Mouse (Mus musculus): ENCODE results near the gene Otub1. TPM values are rescaled to one million over a fixed set of nuclear protein-coding genes. Genes with fewer than 3 reads are reported as not detected.

Otub1 gene
- polyA plus RNA-seq, 1 experiment from 2014 or later: 121 TPM

- Histone ChIP-seq H3K27ac (replicated peaks) (no peak overlapping the region), H3K36me3 (ENCODE audit: control insufficient read depth, insufficient read depth, low read length) (peaks cover 36% of the 10 kb centered on the region), H3K4me1 (replicated peaks; ENCODE audit: control insufficient read depth, insufficient read depth) (peaks cover 6% of the 10 kb centered on the region), H3K27me3 (ENCODE audit: control insufficient read depth, insufficient read depth, low read length) (no peaks in the 10 kb centered on the region), H3K4me3 (ENCODE audit: low read depth, low read length) (no peak overlapping the region), H3K9ac (ENCODE audit: low read length) (no peak overlapping the region), H3K9me3 (ENCODE audit: control insufficient read depth, low read length) (no peaks in the 10 kb centered on the region), H3K4me2 (replicated peaks; ENCODE audit: low read depth) (no peak overlapping the region)
- 71% methylated on average over 1 of the region's 1 CpGs for WGBS
- no peak for DNase-seq (ENCODE audit: low spot score)
- TF ChIP-seq CTCF (IDR thresholded peaks at IDR 0.05; ENCODE audit: low read depth): no peak
- no peak for TF ChIP-seq EP300 (optimal IDR thresholded peaks at IDR 0.05)
- no peak for ATAC-seq (ENCODE audit: low FRiP score, low TSS enrichment)
These were observed 5.7 kb downstream of the Otub1 start for GRCm38 (mm10) chr19:7200427-7200826.

GRCm38 (mm10) chr19:7199089-7199488 lies 7.0 kb downstream of the Otub1 start:
- TF ChIP-seq CTCF (IDR thresholded peaks at IDR 0.05; ENCODE audit: low read depth): no peak
- TF ChIP-seq EP300 (optimal IDR thresholded peaks at IDR 0.05): no peak
- H3K9ac ChIP-seq (ENCODE audit: low read length): no peak overlapping the region
- H3K9me3 ChIP-seq (ENCODE audit: control insufficient read depth, low read length): no peaks in the 10 kb centered on the region
- no peak overlapping the region for H3K27ac ChIP-seq (replicated peaks)
- no peak overlapping the region for H3K4me2 ChIP-seq (replicated peaks; ENCODE audit: low read depth)
- no peak for DNase-seq (ENCODE audit: low spot score)
- no peak for ATAC-seq (ENCODE audit: low FRiP score, low TSS enrichment)
- 93% methylated on average over 13 of the region's 13 CpGs for WGBS
- H3K4me3 ChIP-seq (ENCODE audit: low read depth, low read length): no peak overlapping the region
- no peaks in the 10 kb centered on the region for H3K4me1 ChIP-seq (replicated peaks; ENCODE audit: control insufficient read depth, insufficient read depth)
- no peaks in the 10 kb centered on the region for H3K27me3 ChIP-seq (ENCODE audit: control insufficient read depth, insufficient read depth, low read length)
- H3K36me3 ChIP-seq (ENCODE audit: control insufficient read depth, insufficient read depth, low read length): peaks cover 36% of the 10 kb centered on the region

GRCm38 (mm10) chr19:7197445-7197844 lies 8.7 kb downstream of the Otub1 start:
- H3K36me3 ChIP-seq (ENCODE audit: control insufficient read depth, insufficient read depth, low read length): peaks cover 29% of the 10 kb centered on the region; the same call in 1 of the 2 replicates
- no peak for TF ChIP-seq EP300 (optimal IDR thresholded peaks at IDR 0.05)
- no peak for TF ChIP-seq CTCF (IDR thresholded peaks at IDR 0.05; ENCODE audit: low read depth)
- no peak overlapping the region for H3K27ac ChIP-seq (replicated peaks)
- WGBS: 88% methylated on average over 9 of the region's 9 CpGs
- H3K4me1 ChIP-seq (replicated peaks; ENCODE audit: control insufficient read depth, insufficient read depth): no peaks in the 10 kb centered on the region
- DNase-seq (ENCODE audit: low spot score) (no peak), ATAC-seq (ENCODE audit: low FRiP score, low TSS enrichment) (peak; percentile 22; the same call in 1 of the 2 replicates)
- H3K4me3 ChIP-seq (ENCODE audit: low read depth, low read length): no peak overlapping the region
- no peak overlapping the region for H3K4me2 ChIP-seq (replicated peaks; ENCODE audit: low read depth)
- no peaks in the 10 kb centered on the region for H3K9me3 ChIP-seq (ENCODE audit: control insufficient read depth, low read length)
- H3K9ac ChIP-seq (ENCODE audit: low read length): no peak overlapping the region
- H3K27me3 ChIP-seq (ENCODE audit: control insufficient read depth, insufficient read depth, low read length): no peaks in the 10 kb centered on the region

GRCm38 (mm10) chr19:7196741-7197270 lies 9.3 kb downstream of the Otub1 start:
- 21% methylated on average over 17 of the region's 17 CpGs for WGBS
- DNase-seq (ENCODE audit: low spot score): peak; percentile 62
- peaks cover 27% of the 10 kb centered on the region; the same call in 1 of the 2 replicates for H3K36me3 ChIP-seq (ENCODE audit: control insufficient read depth, insufficient read depth, low read length)

GRCm38 (mm10) chr19:7195900-7196728 lies 10.0 kb downstream of the Otub1 start:
- Histone ChIP-seq H3K36me3 (ENCODE audit: control insufficient read depth, insufficient read depth, low read length) (peaks cover 26% of the 10 kb centered on the region; the same call in 1 of the 2 replicates), H3K4me2 (replicated peaks; ENCODE audit: low read depth) (no peak overlapping the region), H3K27ac (replicated peaks) (no peak overlapping the region), H3K9me3 (ENCODE audit: control insufficient read depth, low read length) (no peaks in the 10 kb centered on the region), H3K4me1 (replicated peaks; ENCODE audit: control insufficient read depth, insufficient read depth) (no peaks in the 10 kb centered on the region), H3K9ac (ENCODE audit: low read length) (no peak overlapping the region), H3K27me3 (ENCODE audit: control insufficient read depth, insufficient read depth, low read length) (no peaks in the 10 kb centered on the region), H3K4me3 (ENCODE audit: low read depth, low read length) (no peak overlapping the region)
- DNase-seq (ENCODE audit: low spot score) (peak; percentile 65), ATAC-seq (ENCODE audit: low FRiP score, low TSS enrichment) (peak; percentile 13)
- 22% methylated on average over 33 of the region's 33 CpGs for WGBS
- TF ChIP-seq EP300 (optimal IDR thresholded peaks at IDR 0.05) (no peak), CTCF (IDR thresholded peaks at IDR 0.05; ENCODE audit: low read depth) (peak; percentile 92)

More at GRCm38 (mm10) chr19:7196741-7197270, 9.3 kb downstream of the Otub1 start:
- Histone ChIP-seq H3K4me2 (replicated peaks; ENCODE audit: low read depth) (no peak overlapping the region), H3K27me3 (ENCODE audit: control insufficient read depth, insufficient read depth, low read length) (no peaks in the 10 kb centered on the region), H3K27ac (replicated peaks) (no peak overlapping the region), H3K4me3 (ENCODE audit: low read depth, low read length) (no peak overlapping the region), H3K4me1 (replicated peaks; ENCODE audit: control insufficient read depth, insufficient read depth) (no peaks in the 10 kb centered on the region), H3K9me3 (ENCODE audit: control insufficient read depth, low read length) (no peaks in the 10 kb centered on the region), H3K9ac (ENCODE audit: low read length) (no peak overlapping the region)
- peak; percentile 36 for ATAC-seq (ENCODE audit: low FRiP score, low TSS enrichment)
- TF ChIP-seq EP300 (optimal IDR thresholded peaks at IDR 0.05) (no peak), CTCF (IDR thresholded peaks at IDR 0.05; ENCODE audit: low read depth) (no peak)

GRCm38 (mm10) chr19:7192561-7192967 lies 13.6 kb downstream of the Otub1 start:
- Histone ChIP-seq H3K27me3 (ENCODE audit: control insufficient read depth, insufficient read depth, low read length) (no peaks in the 10 kb centered on the region), H3K4me2 (replicated peaks; ENCODE audit: low read depth) (no peak overlapping the region), H3K9me3 (ENCODE audit: control insufficient read depth, low read length) (no peaks in the 10 kb centered on the region), H3K9ac (ENCODE audit: low read length) (no peak overlapping the region), H3K4me3 (ENCODE audit: low read depth, low read length) (no peak overlapping the region), H3K27ac (replicated peaks) (no peak overlapping the region), H3K36me3 (ENCODE audit: control insufficient read depth, insufficient read depth, low read length) (peaks cover 4% of the 10 kb centered on the region; the same call in 1 of the 2 replicates), H3K4me1 (replicated peaks; ENCODE audit: control insufficient read depth, insufficient read depth) (no peaks in the 10 kb centered on the region)
- no peak for ATAC-seq (ENCODE audit: low FRiP score, low TSS enrichment)
- no peak for DNase-seq (ENCODE audit: low spot score)
- TF ChIP-seq CTCF (IDR thresholded peaks at IDR 0.05; ENCODE audit: low read depth): no peak
- no peak for TF ChIP-seq EP300 (optimal IDR thresholded peaks at IDR 0.05)
- WGBS: 86% methylated on average over 2 of the region's 2 CpGs

All from stomach, postnatal 0 days (tissue).